Mouse (Mus musculus): ENCODE measurements around the gene Ssb.

- TF ChIP-seq TAL1 (conservative IDR thresholded peaks at IDR 0.05; ENCODE audit: low read depth, low read length) (no peak), CTCF (IDR thresholded peaks at IDR 0.05; ENCODE audit: low read depth, low read length) (no peak)
Measured at GRCm38 (mm10) chr2:69837996-69838395, 23.4 kb upstream of the Ssb start.
